Mouse (Mus musculus) heart, postnatal 14 days (tissue): ENCODE measurements around the gene Gpx4. TPM values are rescaled to one million over a fixed set of nuclear protein-coding genes. Genes with fewer than 3 reads are reported as not detected.
"Not testable (repeated sequence)": the region's sequence is repeated elsewhere in the genome, so short reads cannot be mapped to it uniquely, and the experiment has no call there.

Experiments
- DNase-seq, 2 experiments: peaks; one replicate each; pipeline ENCODE4 v3.0.0; 2021 to 2022
- intact Hi-C: fragments of 180-260 bp; cut with DNase I; formaldehyde crosslinking; loops from one replicate; pipeline ENCODE4 v1.15.1; 2025
- total RNA-seq, 2 experiments: library from RNA; stranded (reverse); gene quantifications; 2 replicates each; pipeline ENCODE4 v1.2.3; 2021

The Gpx4 gene
- total RNA-seq, 2 experiments from 2014 or later = 636 to 681 TPM

DNA sequence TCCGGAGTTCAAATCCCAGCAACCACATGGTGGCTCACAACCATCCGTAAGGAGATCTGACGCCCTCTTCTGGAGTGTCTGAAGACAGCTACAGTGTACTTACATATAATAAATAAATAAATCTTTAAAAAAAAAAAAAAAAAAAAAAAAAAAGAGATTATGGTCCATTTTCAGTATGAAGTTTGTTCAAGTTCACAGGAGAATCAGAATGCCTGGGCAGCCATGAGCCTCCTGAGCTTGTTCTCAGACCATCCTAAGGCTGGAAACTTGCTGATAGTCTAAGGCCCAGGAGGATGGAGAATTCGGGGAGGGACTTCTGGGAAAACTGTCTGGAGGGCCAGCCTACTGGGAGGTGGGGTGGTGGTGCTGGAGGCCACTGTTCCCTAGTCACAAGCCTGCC lies 1.6 kb upstream of the Gpx4 start:
- DNase-seq, intact Hi-C loops: not testable (repeated sequence)

DNA sequence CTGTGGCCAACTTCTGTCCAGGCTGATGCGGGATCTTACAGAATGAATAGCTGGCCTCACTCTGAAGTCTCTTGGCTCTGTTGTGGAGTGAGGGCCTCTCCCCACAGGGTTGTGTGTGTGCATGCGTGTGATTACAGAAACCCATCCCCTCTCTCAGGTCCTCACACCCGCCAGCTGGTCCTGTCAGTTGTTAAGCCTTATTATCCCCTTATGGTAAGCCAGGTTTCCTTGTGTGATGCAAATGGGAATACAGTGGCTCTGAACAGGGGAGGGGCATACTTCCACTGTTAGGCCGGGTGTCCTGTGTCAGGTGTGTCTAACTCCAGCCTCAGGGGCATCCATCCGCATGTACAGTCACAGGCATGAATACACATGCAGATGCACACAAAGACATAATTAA lies 1.2 kb upstream of the Gpx4 start:
- intact Hi-C loops = no loop called here
- no peak for DNase-seq

DNA sequence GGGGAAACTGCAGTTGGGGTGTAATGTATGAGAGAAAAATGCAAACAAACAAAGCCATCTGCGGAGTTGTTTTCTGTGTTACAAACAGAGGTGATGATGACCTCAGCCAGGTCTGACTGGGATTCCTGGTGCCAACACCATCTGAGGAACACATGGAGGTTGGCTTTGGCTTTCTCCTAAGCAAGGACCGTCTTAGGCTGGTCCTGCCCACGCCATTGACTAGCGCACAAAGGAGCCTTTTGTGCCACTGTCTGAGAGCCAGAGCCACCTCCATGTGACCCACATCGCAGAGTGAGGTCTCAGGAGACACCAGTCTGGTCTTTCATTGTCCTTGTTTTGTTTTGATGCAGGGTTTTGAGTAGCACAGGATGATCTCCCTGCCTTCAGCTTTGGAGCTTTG lies 1.4 kb downstream of the Gpx4 start:
- intact Hi-C loops = no loop called here
- DNase-seq = no peak

DNA sequence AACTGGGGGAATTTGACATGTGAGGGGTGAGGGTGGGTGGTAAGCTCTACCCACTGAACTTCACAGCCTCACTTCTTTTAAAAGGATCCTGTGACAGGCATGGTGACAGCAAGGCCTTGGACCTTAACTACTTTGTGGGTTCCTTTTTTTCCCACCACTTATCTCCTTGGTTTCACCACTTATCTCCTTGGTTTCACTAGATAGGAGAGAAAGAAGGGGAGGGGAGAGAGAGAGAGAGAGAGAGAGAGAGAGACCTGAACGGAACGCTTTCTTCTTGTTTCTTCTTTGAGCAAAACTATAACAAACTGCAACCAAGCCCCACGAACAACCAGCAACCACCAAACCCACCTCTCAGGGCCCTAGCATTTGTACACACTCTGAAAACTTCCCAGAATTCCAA lies 1.9 kb downstream of the Gpx4 start:
- intact Hi-C loops = no loop called here
- DNase-seq = no peak

DNA sequence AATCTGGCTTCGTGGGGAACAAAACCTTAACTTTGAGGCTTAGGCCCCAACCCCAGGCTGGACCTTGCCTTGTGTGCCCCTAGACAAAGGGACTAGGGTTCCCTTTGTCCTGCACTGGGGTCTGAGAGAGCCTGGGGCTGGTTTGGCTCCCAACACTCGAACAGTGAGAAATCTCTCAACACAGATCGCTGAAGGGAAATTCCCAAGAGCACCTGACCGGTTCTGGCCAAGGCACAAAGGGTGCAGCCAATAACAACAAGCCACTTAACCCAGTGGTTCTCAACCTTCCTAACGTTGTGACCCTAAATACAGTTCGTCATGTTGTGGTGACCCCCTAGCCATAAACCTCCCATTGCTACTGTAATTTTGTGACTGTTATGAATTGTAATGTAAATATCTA lies 3.3 kb downstream of the Gpx4 start:
- intact Hi-C loops = loop anchor here (5.0 kb wide), 1 partner anchor 63 kb away; the partner anchor contains the start of gene Cnn2
- DNase-seq = no peak

DNA sequence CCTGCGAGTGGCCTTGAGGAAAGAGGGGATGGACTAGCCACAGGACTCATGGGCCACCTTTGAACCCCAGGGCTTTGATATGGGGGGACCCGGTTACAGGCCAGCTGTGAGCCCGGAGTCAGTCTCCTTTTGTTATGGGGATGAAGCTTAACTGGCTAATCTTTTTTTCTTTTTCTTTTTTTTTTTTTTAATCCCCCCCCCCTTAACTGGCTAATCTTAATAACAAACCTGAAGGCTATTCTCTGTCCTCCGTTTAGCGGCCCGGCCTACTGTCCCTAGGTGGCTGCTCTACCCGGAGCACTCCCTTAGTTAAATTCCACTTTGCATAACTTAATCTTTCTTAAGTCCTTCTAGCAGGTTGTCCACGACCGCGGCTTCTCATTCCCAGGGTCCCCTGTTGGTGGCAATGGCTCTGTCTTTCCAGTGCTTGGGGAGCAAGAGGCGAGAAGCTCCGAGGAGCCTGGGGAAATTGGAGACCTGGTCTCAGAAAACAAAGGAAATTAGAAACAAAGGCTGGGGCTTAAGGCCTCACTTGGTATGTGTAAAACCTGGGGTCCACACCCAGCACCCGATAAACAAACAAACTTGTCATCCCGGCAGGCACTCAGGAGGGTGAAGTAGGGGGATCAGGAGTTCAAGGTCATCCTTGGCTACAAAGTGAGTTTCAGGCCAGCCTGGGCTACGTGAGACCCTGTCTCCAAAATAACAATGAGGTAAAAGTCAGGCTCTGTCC lies 4.1 kb downstream of the Gpx4 start:
- intact Hi-C loops = loop anchor here (5.0 kb wide), 1 partner anchor 64 kb away; the partner anchor contains the start of gene Cnn2

DNA sequence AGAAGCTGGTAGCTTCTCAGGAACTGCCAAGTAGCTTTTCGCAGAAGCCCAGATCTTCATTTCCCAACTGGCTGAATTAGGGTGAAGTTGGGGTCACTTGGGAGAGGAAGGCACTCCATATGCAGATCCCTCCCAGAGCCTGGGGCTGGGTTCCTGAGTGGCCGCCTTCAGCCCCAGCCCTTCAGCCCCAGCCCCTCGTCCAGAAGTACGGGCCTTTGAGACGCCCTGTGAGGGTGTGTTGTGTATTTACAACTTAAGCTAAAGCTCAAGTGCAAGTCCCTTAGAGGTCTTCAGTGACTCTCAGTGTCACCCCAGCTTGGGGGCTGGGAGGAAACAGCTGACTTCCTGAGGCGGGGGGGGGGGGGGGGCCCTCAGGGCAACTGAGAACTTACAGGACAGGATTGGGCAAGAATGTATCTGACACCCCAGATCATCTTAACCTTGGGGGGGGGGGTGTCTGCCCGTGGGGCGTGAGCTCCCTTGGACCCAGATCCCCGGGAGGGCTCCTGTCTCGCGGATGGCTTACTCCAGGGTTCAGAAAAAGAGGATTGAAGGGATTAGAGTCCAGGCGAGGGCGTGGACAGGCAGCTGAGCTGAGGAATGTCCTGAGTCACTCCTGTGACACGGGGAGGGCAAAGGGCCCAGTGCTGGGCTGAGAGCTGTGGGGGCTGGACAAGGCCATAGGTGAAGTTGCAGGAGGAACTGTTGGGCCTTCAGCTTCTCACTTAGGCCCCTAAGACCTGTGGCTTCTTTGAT lies 4.8 kb downstream of the Gpx4 start:
- DNase-seq = peak; percentile 58 to 67
- intact Hi-C loops = loop anchor here (5.0 kb wide), 1 partner anchor 64 kb away; the partner anchor contains the start of gene Cnn2

More for the DNA sequence above, 4.1 kb downstream of the Gpx4 start:
- DNase-seq = no peak

DNA sequence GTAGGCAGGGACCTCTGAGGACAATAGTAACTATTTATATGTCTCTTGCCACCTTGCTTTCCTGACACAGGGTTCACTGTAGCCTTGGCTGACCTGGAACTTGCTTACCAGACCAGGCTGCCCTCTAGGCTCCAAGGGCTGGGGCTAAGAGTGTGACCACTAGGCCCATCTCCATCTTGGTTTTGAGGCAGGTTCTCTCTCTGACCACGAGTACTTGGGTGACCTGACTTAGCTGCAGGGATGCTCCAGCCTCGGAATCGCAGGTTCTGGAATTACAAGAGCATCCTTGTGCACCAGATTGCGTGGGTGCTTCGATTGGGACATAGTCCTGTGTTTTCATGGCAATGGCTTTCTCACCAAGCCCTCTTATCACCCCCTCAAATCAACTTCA lies 5.4 kb downstream of the Gpx4 start:
- DNase-seq = no peak
- intact Hi-C loops = loop anchor here (5.0 kb wide), 1 partner anchor 65 kb away; the partner anchor contains the start of gene Cnn2

DNA sequence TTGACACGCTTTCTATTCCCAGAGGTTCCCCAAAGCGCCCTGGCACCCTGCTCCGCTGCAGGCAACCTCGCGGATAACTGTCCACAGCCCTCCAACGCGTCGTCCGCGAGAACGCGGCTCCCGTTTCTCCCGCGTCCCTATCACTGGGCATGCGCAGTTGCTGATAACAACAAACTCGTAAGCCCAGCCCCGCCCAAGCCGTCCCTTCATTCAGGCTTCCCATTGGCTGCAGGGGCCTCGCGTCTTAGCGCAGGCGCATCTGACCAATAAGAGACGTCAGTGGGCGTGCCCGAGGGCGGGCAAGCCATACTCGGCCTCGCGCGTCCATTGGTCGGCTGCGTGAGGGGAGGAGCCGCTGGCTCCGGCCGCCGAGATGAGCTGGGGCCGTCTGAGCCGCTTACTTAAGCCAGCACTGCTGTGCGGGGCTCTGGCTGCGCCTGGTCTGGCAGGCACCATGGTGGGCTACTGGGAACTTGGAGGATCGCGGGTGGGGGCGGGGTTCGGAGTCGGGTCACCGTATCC lies 6.4 kb downstream of the Gpx4 start:
- peak; percentile 99 to 100 for DNase-seq
- intact Hi-C loops = loop anchor here (5.0 kb wide), 1 partner anchor 66 kb away; the partner anchor contains the start of gene Cnn2

DNA sequence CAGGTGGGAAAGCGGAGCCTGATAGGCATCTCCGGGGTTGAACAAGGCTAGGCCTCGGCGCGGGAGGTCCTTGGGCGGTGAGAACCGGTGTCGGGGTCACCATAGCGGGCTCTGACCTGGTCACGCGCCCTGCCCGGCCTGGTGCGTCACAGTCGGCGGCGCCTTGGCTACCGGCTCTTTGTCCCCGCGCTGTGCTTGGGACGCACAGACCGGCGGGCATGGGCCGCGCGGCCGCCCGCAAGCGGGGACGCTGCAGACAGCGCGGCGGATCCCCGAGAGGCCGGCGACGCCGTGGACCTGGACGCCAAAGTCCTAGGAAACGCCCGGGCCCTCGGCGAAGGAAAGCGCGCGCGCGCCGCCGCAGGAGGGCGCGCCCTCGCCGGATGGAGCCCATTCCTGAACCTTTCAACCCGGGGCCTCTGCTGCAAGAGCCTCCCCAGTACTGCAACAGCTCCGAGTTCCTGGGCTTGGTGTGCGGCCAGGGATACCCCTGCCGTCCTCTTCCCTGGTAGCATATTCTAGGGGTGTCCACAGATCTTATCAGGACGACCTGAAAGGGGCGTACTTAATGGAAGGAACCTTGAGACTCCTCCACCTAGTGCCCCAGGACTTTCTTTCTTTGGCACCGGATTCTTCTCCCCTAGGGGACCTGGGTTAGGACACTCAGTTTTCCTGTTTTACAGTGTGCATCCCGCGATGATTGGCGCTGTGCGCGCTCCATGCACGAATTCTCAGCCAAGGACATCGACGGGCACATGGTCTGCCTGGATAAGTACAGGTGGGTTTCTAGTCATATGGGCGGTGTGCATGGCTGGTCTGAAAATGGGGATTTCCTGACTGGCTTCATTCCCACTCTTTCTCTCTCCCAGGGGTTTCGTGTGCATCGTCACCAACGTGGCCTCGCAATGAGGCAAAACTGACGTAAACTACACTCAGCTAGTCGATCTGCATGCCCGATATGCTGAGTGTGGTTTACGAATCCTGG lies 7.2 kb downstream of the Gpx4 start:
- intact Hi-C loops = loop anchor here (2.0 to 5.0 kb wide), 3 partner anchors 19 to 67 kb away; partner anchors contain the start of genes Cnn2 and Stk11
- DNase-seq = peak; percentile 81 to 82

DNA sequence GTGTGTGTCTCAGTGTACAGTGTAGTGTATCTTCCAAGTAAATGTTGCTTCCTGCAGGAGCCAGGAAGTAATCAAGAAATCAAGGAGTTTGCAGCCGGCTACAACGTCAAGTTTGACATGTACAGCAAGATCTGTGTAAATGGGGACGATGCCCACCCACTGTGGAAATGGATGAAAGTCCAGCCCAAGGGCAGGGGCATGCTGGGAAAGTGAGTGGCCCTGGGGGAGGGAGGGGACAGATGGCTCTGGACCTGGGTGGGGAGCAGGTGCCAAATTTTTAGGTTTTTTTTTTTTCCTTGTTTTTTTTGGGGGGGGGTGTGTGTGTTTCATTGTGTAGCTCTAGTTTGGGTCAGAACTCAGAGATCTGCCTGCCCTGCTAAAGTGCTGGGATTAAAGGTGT lies 7.9 kb downstream of the Gpx4 start:
- DNase-seq = not testable (repeated sequence)
- intact Hi-C loops = loop anchor here (2.0 to 5.0 kb wide), 3 partner anchors 18 to 68 kb away; partner anchors contain the start of genes Cnn2 and Stk11

DNA sequence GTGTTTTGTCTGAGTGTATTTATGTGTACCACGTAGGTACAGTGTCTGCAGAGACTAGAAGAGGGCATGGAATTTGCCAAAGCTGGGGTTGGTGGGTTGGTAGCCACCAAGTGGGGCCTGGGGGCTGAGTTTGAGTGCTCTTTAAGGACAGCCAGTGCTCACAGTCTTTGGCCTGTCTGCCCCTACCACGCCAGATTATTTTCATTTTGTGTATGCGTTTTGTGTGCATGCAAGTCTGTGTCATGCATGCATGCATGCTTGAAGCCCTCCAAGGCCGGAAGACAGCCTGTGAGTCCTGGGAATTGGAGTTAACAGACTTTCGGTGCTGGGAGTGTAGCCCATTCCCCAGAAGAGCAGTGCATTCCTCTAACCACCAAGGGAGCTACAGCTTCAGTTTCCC lies 8.4 kb downstream of the Gpx4 start:
- no peak for DNase-seq
- intact Hi-C loops = loop anchor here (2.0 kb wide), 2 partner anchors 17 to 59 kb away; partner anchors contain the start of gene Stk11

DNA sequence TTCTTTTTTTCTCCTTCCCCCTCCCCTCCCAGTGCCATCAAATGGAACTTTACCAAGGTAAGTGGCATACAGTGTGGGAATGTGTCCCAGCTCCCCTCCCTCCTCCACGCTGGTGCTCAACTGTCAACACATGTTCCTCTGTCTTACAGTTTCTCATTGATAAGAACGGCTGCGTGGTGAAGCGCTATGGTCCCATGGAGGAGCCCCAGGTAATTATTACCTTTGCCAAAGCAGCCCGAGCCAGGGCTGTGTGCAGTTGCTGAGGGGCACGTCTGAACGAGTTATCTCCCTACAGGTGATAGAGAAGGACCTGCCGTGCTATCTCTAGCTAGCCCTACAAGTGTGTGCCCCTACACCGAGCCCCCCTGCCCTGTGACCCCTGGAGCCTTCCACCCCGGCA lies 8.9 kb downstream of the Gpx4 start:
- DNase-seq = no peak
- intact Hi-C loops = loop anchor here (2.0 kb wide), 2 partner anchors 17 to 59 kb away; partner anchors contain the start of gene Stk11

DNA sequence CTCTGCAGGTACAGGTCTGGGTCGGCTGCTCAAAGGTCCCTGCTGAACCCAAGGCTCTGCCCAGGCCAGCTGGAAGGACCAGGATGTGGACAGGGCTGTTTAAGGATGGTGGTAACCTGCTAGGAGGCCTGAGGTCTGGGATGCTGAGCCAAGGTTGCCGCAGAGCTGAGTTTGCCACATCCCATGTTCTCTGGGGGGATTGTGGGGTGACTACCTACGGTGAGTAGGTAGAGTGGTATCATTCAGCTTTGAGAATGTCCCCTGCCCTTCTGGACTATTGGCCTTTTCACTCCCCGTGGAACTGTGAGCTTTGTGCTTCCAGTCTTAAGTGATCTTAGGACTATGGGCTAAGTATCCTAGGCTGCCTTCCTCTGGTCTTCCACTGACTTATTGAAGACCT lies 9.5 kb downstream of the Gpx4 start:
- DNase-seq = no peak
- intact Hi-C loops = no loop called here

DNA sequence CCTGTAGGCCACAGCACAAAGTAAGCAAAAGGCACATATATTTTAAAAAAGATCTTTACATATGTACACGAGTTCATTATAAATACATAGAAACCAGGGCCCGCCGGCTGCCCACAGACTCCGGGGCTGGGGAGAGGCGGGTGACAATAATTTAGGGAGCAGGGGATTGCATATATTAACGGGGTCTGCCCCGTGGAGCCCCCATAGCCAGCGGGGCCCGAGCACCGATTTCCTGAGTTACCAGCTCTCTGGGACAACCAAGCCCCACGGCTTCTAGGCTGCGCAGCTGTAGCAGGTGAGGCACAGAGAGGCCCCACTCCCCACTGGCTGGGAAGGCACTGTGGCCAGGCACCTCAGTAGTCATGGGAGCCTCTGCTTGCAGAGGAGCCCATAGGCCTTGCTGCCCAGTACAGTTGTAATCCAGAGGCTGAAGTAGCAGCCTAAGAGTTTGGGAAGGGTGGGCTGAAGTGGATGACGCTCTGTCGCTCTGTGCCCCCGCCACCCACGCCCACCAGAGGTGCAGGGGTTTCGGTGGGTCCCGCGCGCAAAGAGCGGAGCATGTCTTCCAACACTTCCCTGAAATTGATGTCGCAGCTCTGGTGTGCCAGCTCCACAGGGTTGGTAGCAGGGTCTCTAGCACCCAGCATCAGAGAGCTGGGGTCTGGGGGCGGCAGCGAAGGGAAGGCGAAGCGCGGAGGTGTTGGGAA lies 10.2 kb downstream of the Gpx4 start:
- intact Hi-C loops = no loop called here
- no peak for DNase-seq

DNA sequence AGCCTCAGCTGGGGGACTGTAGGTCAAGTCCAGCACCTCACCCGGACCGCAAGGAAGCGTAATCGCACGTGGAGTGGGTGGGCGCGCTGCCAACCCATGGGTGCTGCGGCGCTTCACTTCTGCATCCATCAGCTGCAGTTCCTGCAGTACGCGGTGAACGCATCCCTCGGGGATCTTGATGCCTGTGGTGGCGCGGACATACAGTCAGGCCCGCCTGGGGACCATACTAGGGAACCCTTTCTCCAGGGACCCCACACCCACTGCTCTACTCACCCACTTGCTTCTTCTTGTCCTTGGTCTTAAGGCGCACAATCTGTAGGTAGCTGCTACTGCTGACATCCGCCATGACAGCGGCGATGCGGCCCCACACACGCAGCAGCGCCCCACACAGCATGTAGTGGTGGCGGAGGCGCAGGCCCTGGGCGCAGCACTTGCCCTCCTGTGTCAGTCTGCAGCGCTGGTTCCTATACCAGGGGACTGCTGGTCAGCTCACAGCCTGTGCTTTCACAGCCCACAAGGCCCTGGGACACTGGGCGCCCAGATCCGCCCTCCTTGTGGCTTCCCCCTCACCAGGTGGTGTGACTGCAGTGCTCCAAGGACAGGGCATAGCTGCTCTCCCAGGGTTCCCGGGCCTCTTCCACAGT lies 10.8 kb downstream of the Gpx4 start:
- DNase-seq = no peak
- intact Hi-C loops = no loop called here

DNA sequence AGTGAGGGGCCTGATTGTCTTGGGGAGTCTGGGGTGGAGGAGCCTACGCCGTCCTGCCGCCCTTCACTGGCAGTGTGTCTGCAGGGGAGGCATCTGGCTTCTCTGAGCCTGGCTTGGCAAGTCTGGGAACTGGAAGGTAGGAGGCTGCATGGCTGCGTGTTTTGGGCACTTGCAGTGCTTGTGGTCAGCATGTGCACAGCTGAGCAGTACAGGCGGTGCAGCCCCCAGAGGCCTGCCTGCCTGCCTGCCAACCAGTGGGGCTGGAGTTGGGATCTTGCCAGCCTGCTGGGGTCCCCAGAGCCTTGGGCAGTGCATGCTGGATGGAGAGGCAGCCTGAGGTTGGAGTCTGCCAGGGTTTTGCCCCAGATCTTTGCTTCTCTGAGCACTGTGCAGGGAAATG lies 16.1 kb downstream of the Gpx4 start:
- no peak for DNase-seq
- intact Hi-C loops = no loop called here

DNA sequence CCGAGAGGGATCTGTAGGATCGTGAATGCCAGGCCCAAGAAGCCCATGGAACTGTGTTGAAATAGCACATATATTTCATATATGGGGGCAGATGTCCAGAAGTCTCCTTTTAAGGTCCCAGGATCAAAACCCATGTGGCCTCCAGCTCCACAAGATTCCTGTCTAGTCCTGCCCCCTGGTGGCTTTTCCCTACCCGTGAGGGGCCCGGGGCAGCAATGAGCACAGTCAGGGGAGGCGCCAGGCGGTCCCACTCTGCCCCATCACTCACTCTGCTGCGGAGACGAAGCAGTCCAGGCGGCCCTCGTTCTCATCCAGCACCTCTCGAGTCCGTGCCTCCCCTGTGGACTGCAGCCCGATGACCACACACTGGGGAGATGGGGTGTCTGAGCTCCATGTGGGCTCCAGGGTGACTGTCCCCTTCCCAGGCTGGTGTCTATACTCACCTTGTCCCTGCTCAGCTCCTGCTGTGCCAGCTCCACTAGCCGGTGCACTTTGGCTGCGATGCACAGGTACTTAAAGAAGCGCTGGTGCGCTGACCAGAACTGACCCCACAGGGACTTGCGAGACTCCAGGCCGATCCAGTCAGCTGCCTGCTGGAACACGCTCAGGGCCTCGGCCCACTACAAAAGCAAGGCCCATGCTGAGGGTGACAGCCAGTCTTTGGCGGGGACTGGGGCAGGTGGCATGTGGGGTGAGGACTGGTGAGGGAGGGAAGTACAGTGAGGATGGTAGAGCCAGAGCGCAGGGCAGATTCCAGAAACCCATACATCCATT lies 17.1 kb downstream of the Gpx4 start:
- DNase-seq = no peak
- intact Hi-C loops = no loop called here
